Mouse (Mus musculus) erythroblast, embryonic 14.5 days (primary cell): ENCODE results near the gene Arl6ip1.

Experiments
- GATA1 ChIP-seq: IDR thresholded peaks from 2 replicates; pipeline ENCODE4 v1.6.1; 2012; ENCODE audit warnings: low read length, inconsistent platforms, mixed read lengths
- TAL1 ChIP-seq: IDR thresholded peaks from 3 replicates; pipeline ENCODE4 v1.6.1; 2012; ENCODE audit warnings: low read length, inconsistent platforms, mixed read lengths

- TF ChIP-seq TAL1 (no peak), GATA1 (no peak)
Measured at GRCm38 (mm10) chr7:118154150-118154549, 24.7 kb upstream of the Arl6ip1 start.
